Mouse (Mus musculus) retina, adult 2 months (tissue): ENCODE measurements around the gene Vmn2r97.
"Not testable (repeated sequence)": the region's sequence is repeated elsewhere in the genome, so short reads cannot be mapped to it uniquely, and the experiment has no call there.

Source experiments
- DNase-seq: peaks from one replicate; pipeline ENCODE4 v3.0.0-alpha.2; 2012; ENCODE audit warnings: low read depth, low spot score

Vmn2r97 gene

GRCm38 (mm10) chr17:18914000-18914399 lies at the start of gene Vmn2r97:
Gene Vmn2r97 (plus strand): TSS chr17:18914300.
- DNase-seq, result not testable (repeated sequence)

GRCm38 (mm10) chr17:18882436-18882835 lies 31.7 kb upstream of the Vmn2r97 start:
- DNase-seq, result not testable (repeated sequence)

GRCm38 (mm10) chr17:18889745-18890329 lies 24.3 kb upstream of the Vmn2r97 start:
- no peak for DNase-seq

- not testable (repeated sequence) for DNase-seq
Measured at GRCm38 (mm10) chr17:18957800-18958199, 43.7 kb downstream of the Vmn2r97 start.

GRCm38 (mm10) chr17:18968371-18969275 lies 54.5 kb downstream of the Vmn2r97 start:
- DNase-seq, result no peak
